Mouse (Mus musculus): ENCODE measurements around the gene Olfr603. TPM values are rescaled to one million over a fixed set of nuclear protein-coding genes. Genes with fewer than 3 reads are reported as not detected.
"Not testable (repeated sequence)": the region's sequence is repeated elsewhere in the genome, so short reads cannot be mapped to it uniquely, and the experiment has no call there.

The Olfr603 gene
- not detected for total RNA-seq (2021)
- long read RNA-seq = 0 reads

DNA sequence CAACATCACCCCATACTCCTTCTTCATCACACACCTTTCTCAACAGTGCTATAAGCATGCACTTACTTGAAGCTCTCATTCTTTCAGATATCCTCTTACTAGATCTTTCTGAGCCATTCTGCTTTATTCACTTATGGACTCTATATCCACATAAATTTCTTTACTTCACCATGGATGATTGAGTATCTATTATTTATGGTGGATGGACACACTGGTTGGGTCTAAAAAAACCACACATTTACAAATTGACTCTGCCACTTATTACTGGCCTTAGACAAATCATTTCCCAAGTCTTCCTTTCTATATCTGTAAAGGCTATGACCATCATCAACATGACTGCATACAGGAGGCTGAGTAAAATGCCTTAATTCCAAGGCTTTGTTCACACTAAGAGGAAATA lies at the start of gene Olfr603:
Gene Olfr603, minus strand, starts transcription at position 101 of the 400 bp plus-strand sequence.
- no peak for DNase-seq (ENCODE audit: low spot score in 2 of 2)

DNA sequence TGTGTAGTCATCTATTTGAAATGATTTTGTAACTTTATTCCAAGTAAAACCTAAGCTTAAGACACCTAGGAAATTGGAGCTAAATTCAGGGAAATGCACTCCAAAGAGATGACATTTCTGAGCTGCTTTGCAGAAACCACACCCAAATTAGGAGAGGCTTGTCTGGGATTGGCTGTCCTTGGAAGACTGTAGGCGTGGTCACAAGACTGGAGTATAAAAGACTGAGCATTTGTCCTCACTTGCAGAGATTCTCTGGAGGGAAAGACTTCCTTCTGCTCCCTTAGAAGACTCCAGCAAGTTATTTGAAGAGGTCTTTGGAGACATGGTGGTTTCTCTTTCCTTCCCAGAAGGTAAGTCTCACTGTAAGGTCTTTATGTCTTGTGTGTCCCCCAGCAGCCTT lies 28.8 kb upstream of the Olfr603 start, which contains the start of gene Usp17lc:
Gene Usp17lc, plus strand, starts transcription at position 301 of the 400 bp plus-strand sequence.
- not testable (repeated sequence) for DNase-seq (ENCODE audit: low spot score in 2 of 2)

DNA sequence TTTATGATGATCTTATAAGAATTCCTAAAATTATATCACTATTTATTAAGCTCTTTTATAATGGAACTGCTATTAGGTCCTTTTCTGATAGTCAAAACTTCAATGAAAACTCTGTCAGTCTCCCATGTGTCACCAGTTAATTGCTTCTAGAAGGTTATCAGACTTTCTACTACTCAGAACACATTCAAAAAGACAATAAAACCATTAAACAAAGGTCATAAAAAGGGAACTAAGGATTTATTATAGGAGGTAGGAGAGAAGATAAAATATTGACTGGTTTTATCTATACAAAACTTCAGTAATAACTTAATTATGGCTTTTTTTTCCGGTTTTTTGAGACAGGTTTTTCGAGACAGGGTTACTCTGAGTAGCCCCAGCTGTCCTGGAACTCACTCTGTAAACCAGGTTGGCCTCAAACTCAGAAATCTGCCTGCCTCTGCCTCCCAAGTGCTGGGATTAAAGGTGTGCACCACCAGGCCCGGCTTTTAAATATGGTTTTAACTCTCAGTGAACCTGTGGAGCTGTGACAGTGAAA lies 20.6 kb upstream of the Olfr603 start:
- DNase-seq (ENCODE audit: low spot score in 2 of 2) = not testable (repeated sequence)

DNA sequence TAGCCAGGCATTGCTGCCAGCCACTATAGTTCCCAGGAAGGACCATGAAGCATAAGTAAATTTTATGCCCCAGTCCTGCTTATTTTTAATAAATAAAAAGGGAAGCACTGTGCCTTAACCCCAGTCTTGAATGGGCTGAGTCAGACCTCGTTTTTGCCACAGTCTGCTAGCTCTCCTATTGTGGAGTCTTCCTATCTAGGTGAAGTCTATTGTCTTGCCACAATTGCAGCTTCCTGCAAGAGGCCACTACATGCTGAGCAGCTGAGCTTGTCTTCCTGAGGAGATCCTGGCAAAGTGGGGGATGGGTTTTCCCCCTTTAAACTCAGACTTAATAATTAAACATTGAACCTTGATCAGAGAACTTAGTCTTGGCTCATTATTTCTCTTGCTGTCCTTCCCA lies 13.0 kb upstream of the Olfr603 start:
- DNase-seq (ENCODE audit: low spot score in 2 of 2) = no peak

DNA sequence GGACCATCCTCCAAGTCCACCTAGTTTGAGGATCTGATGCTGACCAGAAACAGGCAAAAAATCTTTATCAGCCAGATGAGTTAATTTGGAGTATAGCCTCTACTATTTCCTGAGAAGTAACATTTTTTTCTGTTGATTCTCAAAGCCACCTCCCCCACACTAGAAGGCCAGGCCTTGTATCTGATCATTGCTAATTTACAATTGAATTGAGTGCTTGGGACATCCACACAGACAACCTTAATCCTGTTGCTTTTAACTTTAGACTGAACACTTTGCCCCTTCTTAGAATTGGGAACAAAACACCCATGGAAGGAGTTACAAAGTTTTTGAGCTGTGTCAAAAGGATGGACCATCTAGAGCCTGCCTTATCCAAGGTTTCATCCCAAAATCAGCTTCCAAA lies 11.8 kb upstream of the Olfr603 start:
- no peak for DNase-seq (ENCODE audit: low spot score in 2 of 2)

DNA sequence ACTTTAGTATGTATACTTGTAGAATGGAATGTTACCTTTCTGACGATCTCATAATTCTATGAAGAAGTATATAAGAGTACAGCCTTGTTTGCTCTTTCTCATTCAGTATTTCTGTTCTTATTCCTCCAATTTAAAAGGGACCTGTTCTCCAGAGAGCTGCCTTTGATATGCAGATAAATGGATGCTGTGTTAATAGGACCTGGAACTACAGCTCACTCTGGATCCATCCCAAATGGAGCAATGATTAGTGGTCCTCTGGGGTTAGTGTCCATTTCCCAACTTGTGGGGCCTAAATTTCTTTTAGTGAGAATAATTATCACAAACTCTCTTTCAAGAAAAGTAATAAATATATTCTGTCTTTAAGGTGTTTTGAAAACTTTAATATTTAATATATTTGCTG lies 23.4 kb downstream of the Olfr603 start, which contains the start of gene Olfr601:
Gene Olfr601, minus strand, starts transcription at position 101 of the 400 bp plus-strand sequence.
- no peak for DNase-seq (ENCODE audit: low spot score in 2 of 2)

DNA sequence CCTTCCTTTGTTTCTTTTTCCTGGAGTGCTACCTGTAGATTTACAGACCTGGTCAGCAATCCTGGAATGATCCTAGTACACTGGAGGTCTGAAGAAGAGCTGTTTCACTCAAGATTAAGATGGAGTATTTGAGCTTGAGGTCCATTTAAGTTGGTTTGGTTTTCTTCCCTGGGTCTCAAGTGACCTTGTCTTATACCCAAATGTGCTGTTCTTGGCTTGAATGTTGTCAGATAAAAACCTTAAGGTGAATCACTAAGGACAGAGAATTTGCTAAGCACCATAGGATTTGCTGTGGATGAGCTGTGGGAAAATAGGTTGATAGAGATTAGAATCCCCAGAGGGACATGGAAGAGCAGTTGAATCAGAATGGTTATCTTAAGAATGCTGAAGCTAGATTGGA lies 36.4 kb downstream of the Olfr603 start, which contains the start of gene Olfr600:
Gene Olfr600, minus strand, starts transcription at position 101 of the 400 bp plus-strand sequence.
- DNase-seq (ENCODE audit: low spot score in 2 of 2) = no peak

DNA sequence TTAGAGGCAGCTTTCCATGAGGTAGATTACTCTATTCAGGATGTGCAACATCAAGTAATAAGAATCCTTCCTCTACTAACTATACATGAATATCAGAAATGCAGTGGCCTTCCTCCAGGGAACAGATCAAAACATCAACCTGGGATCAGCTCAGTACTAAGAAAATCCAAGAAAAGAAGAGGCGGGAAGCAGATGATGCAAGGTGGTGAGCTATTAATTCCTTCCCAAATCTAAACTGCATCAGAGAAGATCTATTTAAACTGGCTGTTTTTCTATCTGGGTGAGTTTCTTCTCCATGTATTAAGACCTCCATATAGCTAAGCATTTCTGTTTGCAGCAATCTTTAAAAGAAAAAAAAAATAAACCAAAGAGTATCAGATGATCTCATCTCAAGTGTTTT lies 50.4 kb downstream of the Olfr603 start, which contains the start of gene Olfr599:
Gene Olfr599, plus strand, starts transcription at position 301 of the 400 bp plus-strand sequence.
- no peak for DNase-seq (ENCODE audit: low spot score in 2 of 2)

Small RNA genes within 50 kb of the gene (microRNA-seq; reads per million reads assigned to microRNA genes)
- 0 reads per million in 2 experiments for gene Gm25774

Other genes with a start within 250 kb of the Olfr603 start
- gene Olfr588-ps1, start 245.3 kb downstream of the Olfr603 start, total RNA-seq (2021) = not detected
- not detected for gene Olfr589, start 229.8 kb downstream of the Olfr603 start, total RNA-seq (2021)
- gene Olfr591, start 207.8 kb downstream of the Olfr603 start, total RNA-seq (2021) = not detected
- gene Olfr592, start 201.4 kb downstream of the Olfr603 start, total RNA-seq (2021) = not detected
- not detected for gene Olfr593, start 174.3 kb downstream of the Olfr603 start, total RNA-seq (2021)
- gene Olfr594, start 169.2 kb downstream of the Olfr603 start, total RNA-seq (2021) = not detected
- not detected for gene Usp17ld, start 133.7 kb downstream of the Olfr603 start, total RNA-seq (2021)
- not detected for gene Olfr596, start 80.5 kb downstream of the Olfr603 start, total RNA-seq (2021)
- not detected for gene Olfr597, start 69.9 kb downstream of the Olfr603 start, total RNA-seq (2021)
- gene Olfr598, start 62.6 kb downstream of the Olfr603 start, total RNA-seq (2021) = not detected
- gene Olfr599, start 50.3 kb downstream of the Olfr603 start, total RNA-seq (2021) = not detected
- gene Olfr600, start 36.5 kb downstream of the Olfr603 start, total RNA-seq (2021) = not detected
- gene Olfr601, start 23.5 kb downstream of the Olfr603 start, total RNA-seq (2021) = not detected
- not detected for gene Usp17lc, start 28.9 kb upstream of the Olfr603 start, total RNA-seq (2021)
- not detected for gene Olfr605, start 59.3 kb upstream of the Olfr603 start, total RNA-seq (2021)
- gene Olfr606, start 62.9 kb upstream of the Olfr603 start, total RNA-seq (2021) = not detected
- not detected for gene Olfr607, start 78.0 kb upstream of the Olfr603 start, total RNA-seq (2021)
- gene Olfr608, start 83.7 kb upstream of the Olfr603 start, total RNA-seq (2021) = not detected
- gene Olfr609, start 111.9 kb upstream of the Olfr603 start, total RNA-seq (2021) = not detected
- not detected for gene Olfr610, start 125.9 kb upstream of the Olfr603 start, total RNA-seq (2021)
- gene Olfr611, start 134.7 kb upstream of the Olfr603 start, total RNA-seq (2021) = not detected
- gene Olfr612, start 156.5 kb upstream of the Olfr603 start, total RNA-seq (2021) = not detected
- not detected for gene Olfr613, start 161.9 kb upstream of the Olfr603 start, total RNA-seq (2021)
- not detected for gene Olfr615, start 169.9 kb upstream of the Olfr603 start, total RNA-seq (2021)
- gene Olfr616, start 183.0 kb upstream of the Olfr603 start, total RNA-seq (2021) = not detected
- not detected for gene Olfr617, start 186.9 kb upstream of the Olfr603 start, total RNA-seq (2021)
- not detected for gene Olfr618, start 203.9 kb upstream of the Olfr603 start, total RNA-seq (2021)
- not detected for gene Olfr619, start 214.4 kb upstream of the Olfr603 start, total RNA-seq (2021)
- not detected for gene Olfr620, start 226.4 kb upstream of the Olfr603 start, total RNA-seq (2021)

Data from layer of hippocampus, postnatal 10 days (tissue).